Mouse (Mus musculus): ENCODE measurements around the gene Hsd17b6. TPM values are rescaled to one million over a fixed set of nuclear protein-coding genes. Genes with fewer than 3 reads are reported as not detected.
"Not testable (repeated sequence)": the region's sequence is repeated elsewhere in the genome, so short reads cannot be mapped to it uniquely, and the experiment has no call there.

Gene Hsd17b6
- polyA plus RNA-seq (2014; fragmentation: Nextera tagmentation; extraction: Ambion mirVana): not detected in 2 replicates

GRCm38 (mm10) chr10:128007446-128007845 lies at the start of gene Hsd17b6:
Hsd17b6 (minus strand) TSS chr10:128007611.
- Histone ChIP-seq H3K27me3 (ENCODE audit: control insufficient read depth, insufficient read depth, low read length) (no peaks in the 10 kb centered on the region), H3K36me3 (replicated peaks; ENCODE audit: control insufficient read depth, insufficient read depth) (no peaks in the 10 kb centered on the region), H3K4me1 (replicated peaks; ENCODE audit: control insufficient read depth, insufficient read depth, low read length) (no peaks in the 10 kb centered on the region), H3K4me3 (replicated peaks; ENCODE audit: low read length) (no peak within 1 kb of the TSS), H3K9me3 (ENCODE audit: control insufficient read depth, low read length) (no peaks in the 10 kb centered on the region), H3K9ac (no peak within 1 kb of the TSS), H3K27ac (no peak within 1 kb of the TSS), H3K4me2 (replicated peaks) (no peak within 1 kb of the TSS)
- WGBS: 93% methylated on average over 1 of the region's 1 CpGs
- ATAC-seq (ENCODE audit: low FRiP score) (no peak), DNase-seq (ENCODE audit: low spot score) (no peak)

- H3K9ac ChIP-seq: no peak overlapping the region
These were observed 45.6 kb upstream of the Hsd17b6 start for GRCm38 (mm10) chr10:128053001-128053400.

GRCm38 (mm10) chr10:128052136-128052535 lies 44.7 kb upstream of the Hsd17b6 start:
- not testable (repeated sequence) for H3K4me2 ChIP-seq (replicated peaks); H3K27ac ChIP-seq; ATAC-seq (ENCODE audit: low FRiP score); H3K27me3 ChIP-seq (ENCODE audit: control insufficient read depth, insufficient read depth, low read length); H3K9me3 ChIP-seq (ENCODE audit: control insufficient read depth, low read length); DNase-seq (ENCODE audit: low spot score); H3K9ac ChIP-seq; H3K4me1 ChIP-seq (replicated peaks; ENCODE audit: control insufficient read depth, insufficient read depth, low read length); H3K4me3 ChIP-seq (replicated peaks; ENCODE audit: low read length)
- 93% methylated on average over 1 of the region's 2 CpGs for WGBS
- peaks cover 47% of the 10 kb centered on the region for H3K36me3 ChIP-seq (replicated peaks; ENCODE audit: control insufficient read depth, insufficient read depth)

More at GRCm38 (mm10) chr10:128053001-128053400, 45.6 kb upstream of the Hsd17b6 start:
- 96% methylated on average over 8 of the region's 8 CpGs for WGBS
- H3K27me3 ChIP-seq (ENCODE audit: control insufficient read depth, insufficient read depth, low read length): no peaks in the 10 kb centered on the region
- H3K27ac ChIP-seq: no peak overlapping the region
- H3K4me2 ChIP-seq (replicated peaks): no peak overlapping the region
- H3K9me3 ChIP-seq (ENCODE audit: control insufficient read depth, low read length): no peaks in the 10 kb centered on the region
- H3K36me3 ChIP-seq (replicated peaks; ENCODE audit: control insufficient read depth, insufficient read depth): peaks cover 40% of the 10 kb centered on the region
- H3K4me3 ChIP-seq (replicated peaks; ENCODE audit: low read length): no peak overlapping the region
- no peak for ATAC-seq (ENCODE audit: low FRiP score)
- no peak for DNase-seq (ENCODE audit: low spot score)
- H3K4me1 ChIP-seq (replicated peaks; ENCODE audit: control insufficient read depth, insufficient read depth, low read length): peaks cover 6% of the 10 kb centered on the region

- WGBS: 96% methylated on average over 5 of the region's 5 CpGs
- no peak overlapping the region for H3K4me2 ChIP-seq (replicated peaks)
- H3K9me3 ChIP-seq (ENCODE audit: control insufficient read depth, low read length): no peaks in the 10 kb centered on the region
- H3K9ac ChIP-seq: no peak overlapping the region
- no peaks in the 10 kb centered on the region for H3K27me3 ChIP-seq (ENCODE audit: control insufficient read depth, insufficient read depth, low read length)
- no peak overlapping the region for H3K27ac ChIP-seq
- no peaks in the 10 kb centered on the region for H3K4me1 ChIP-seq (replicated peaks; ENCODE audit: control insufficient read depth, insufficient read depth, low read length)
- H3K4me3 ChIP-seq (replicated peaks; ENCODE audit: low read length): no peak overlapping the region
- no peak for DNase-seq (ENCODE audit: low spot score)
- H3K36me3 ChIP-seq (replicated peaks; ENCODE audit: control insufficient read depth, insufficient read depth): peaks cover 52% of the 10 kb centered on the region
- ATAC-seq (ENCODE audit: low FRiP score): no peak
These were observed 44.2 kb upstream of the Hsd17b6 start for GRCm38 (mm10) chr10:128051589-128051988.

- DNase-seq (ENCODE audit: low spot score): no peak
- Histone ChIP-seq H3K9ac (no peak overlapping the region), H3K4me3 (replicated peaks; ENCODE audit: low read length) (no peak overlapping the region), H3K36me3 (replicated peaks; ENCODE audit: control insufficient read depth, insufficient read depth) (peaks cover 65% of the 10 kb centered on the region), H3K4me1 (replicated peaks; ENCODE audit: control insufficient read depth, insufficient read depth, low read length) (no peaks in the 10 kb centered on the region), H3K9me3 (ENCODE audit: control insufficient read depth, low read length) (no peaks in the 10 kb centered on the region), H3K27me3 (ENCODE audit: control insufficient read depth, insufficient read depth, low read length) (no peaks in the 10 kb centered on the region), H3K4me2 (replicated peaks) (no peak overlapping the region), H3K27ac (no peak overlapping the region)
- no peak for ATAC-seq (ENCODE audit: low FRiP score)
- 85% methylated on average over 2 of the region's 2 CpGs for WGBS
These were observed 42.9 kb upstream of the Hsd17b6 start for GRCm38 (mm10) chr10:128050355-128050754.

- Histone ChIP-seq H3K27ac (no peak overlapping the region), H3K4me2 (replicated peaks) (no peak overlapping the region), H3K36me3 (replicated peaks; ENCODE audit: control insufficient read depth, insufficient read depth) (peaks cover 71% of the 10 kb centered on the region), H3K9ac (no peak overlapping the region), H3K4me3 (replicated peaks; ENCODE audit: low read length) (no peak overlapping the region), H3K4me1 (replicated peaks; ENCODE audit: control insufficient read depth, insufficient read depth, low read length) (no peaks in the 10 kb centered on the region), H3K27me3 (ENCODE audit: control insufficient read depth, insufficient read depth, low read length) (no peaks in the 10 kb centered on the region), H3K9me3 (ENCODE audit: control insufficient read depth, low read length) (no peaks in the 10 kb centered on the region)
- ATAC-seq (ENCODE audit: low FRiP score) (no peak), DNase-seq (ENCODE audit: low spot score) (no peak)
- 94% methylated on average over 2 of the region's 2 CpGs for WGBS
These were observed 42.3 kb upstream of the Hsd17b6 start for GRCm38 (mm10) chr10:128049741-128050140.

GRCm38 (mm10) chr10:128048157-128048556 lies 40.7 kb upstream of the Hsd17b6 start:
- Histone ChIP-seq H3K27me3 (ENCODE audit: control insufficient read depth, insufficient read depth, low read length) (no peaks in the 10 kb centered on the region), H3K9ac (no peak overlapping the region), H3K36me3 (replicated peaks; ENCODE audit: control insufficient read depth, insufficient read depth) (peaks cover 87% of the 10 kb centered on the region), H3K4me2 (replicated peaks) (no peak overlapping the region), H3K4me1 (replicated peaks; ENCODE audit: control insufficient read depth, insufficient read depth, low read length) (no peaks in the 10 kb centered on the region), H3K27ac (no peak overlapping the region), H3K9me3 (ENCODE audit: control insufficient read depth, low read length) (no peaks in the 10 kb centered on the region), H3K4me3 (replicated peaks; ENCODE audit: low read length) (no peak overlapping the region)
- 95% methylated on average over 8 of the region's 8 CpGs for WGBS
- ATAC-seq (ENCODE audit: low FRiP score) (no peak), DNase-seq (ENCODE audit: low spot score) (no peak)

GRCm38 (mm10) chr10:128043041-128043835 lies 35.8 kb upstream of the Hsd17b6 start:
- DNase-seq (ENCODE audit: low spot score) (no peak), ATAC-seq (ENCODE audit: low FRiP score) (no peak)
- Histone ChIP-seq H3K36me3 (replicated peaks; ENCODE audit: control insufficient read depth, insufficient read depth) (peaks cover 96% of the 10 kb centered on the region), H3K27me3 (ENCODE audit: control insufficient read depth, insufficient read depth, low read length) (no peaks in the 10 kb centered on the region), H3K4me1 (replicated peaks; ENCODE audit: control insufficient read depth, insufficient read depth, low read length) (peaks cover 6% of the 10 kb centered on the region), H3K9me3 (ENCODE audit: control insufficient read depth, low read length) (no peaks in the 10 kb centered on the region), H3K9ac (no peak overlapping the region), H3K27ac (no peak overlapping the region), H3K4me2 (replicated peaks) (no peak overlapping the region), H3K4me3 (replicated peaks; ENCODE audit: low read length) (no peak overlapping the region)
- WGBS: 79% methylated on average over 3 of the region's 3 CpGs

- Histone ChIP-seq H3K27ac (no peak overlapping the region), H3K9me3 (ENCODE audit: control insufficient read depth, low read length) (no peaks in the 10 kb centered on the region), H3K4me1 (replicated peaks; ENCODE audit: control insufficient read depth, insufficient read depth, low read length) (peaks cover 13% of the 10 kb centered on the region), H3K27me3 (ENCODE audit: control insufficient read depth, insufficient read depth, low read length) (no peaks in the 10 kb centered on the region), H3K36me3 (replicated peaks; ENCODE audit: control insufficient read depth, insufficient read depth) (peaks cover 93% of the 10 kb centered on the region), H3K9ac (no peak overlapping the region), H3K4me3 (replicated peaks; ENCODE audit: low read length) (no peak overlapping the region), H3K4me2 (replicated peaks) (no peak overlapping the region)
- WGBS: 95% methylated on average over 3 of the region's 3 CpGs
- ATAC-seq (ENCODE audit: low FRiP score): no peak
- DNase-seq (ENCODE audit: low spot score): no peak
These were observed 35.1 kb upstream of the Hsd17b6 start for GRCm38 (mm10) chr10:128042466-128042865.
